Mouse (Mus musculus): ENCODE data around the gene Oas1a.
"Not testable (repeated sequence)": the region's sequence is repeated elsewhere in the genome, so short reads cannot be mapped to it uniquely, and the experiment has no call there.

Gene Oas1a

GRCm38 (mm10) chr5:120892243-120892660 lies 15.1 kb downstream of the Oas1a start:
- no peak for DNase-seq

- DNase-seq: not testable (repeated sequence)
Measured at GRCm38 (mm10) chr5:120891566-120892242, 15.6 kb downstream of the Oas1a start.

DNA sequence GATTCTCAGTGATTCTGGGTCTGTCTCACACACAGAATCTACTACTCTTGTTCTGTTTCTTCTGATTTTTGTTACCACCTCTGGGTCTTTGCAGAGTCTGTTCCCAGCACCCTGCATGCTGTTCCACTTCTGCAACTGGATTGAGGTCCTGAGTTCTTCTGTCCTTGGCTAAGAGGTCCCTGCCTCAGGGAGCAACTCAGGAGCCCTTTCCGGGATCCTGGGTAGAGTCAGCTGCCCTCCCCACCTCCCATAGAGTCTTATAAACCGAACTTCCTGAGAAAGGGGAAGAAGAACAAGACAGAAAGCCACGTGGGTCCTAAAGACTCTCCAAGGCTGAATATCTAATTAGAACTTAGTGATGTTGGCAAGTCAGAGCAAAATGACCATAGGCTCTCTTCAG lies 16.3 kb downstream of the Oas1a start:
- no peak for DNase-seq

GRCm38 (mm10) chr5:120890026-120890425 lies 17.3 kb downstream of the Oas1a start:
- DNase-seq: no peak

GRCm38 (mm10) chr5:120888294-120888815 lies 19.0 kb downstream of the Oas1a start:
- not testable (repeated sequence) for DNase-seq

DNA sequence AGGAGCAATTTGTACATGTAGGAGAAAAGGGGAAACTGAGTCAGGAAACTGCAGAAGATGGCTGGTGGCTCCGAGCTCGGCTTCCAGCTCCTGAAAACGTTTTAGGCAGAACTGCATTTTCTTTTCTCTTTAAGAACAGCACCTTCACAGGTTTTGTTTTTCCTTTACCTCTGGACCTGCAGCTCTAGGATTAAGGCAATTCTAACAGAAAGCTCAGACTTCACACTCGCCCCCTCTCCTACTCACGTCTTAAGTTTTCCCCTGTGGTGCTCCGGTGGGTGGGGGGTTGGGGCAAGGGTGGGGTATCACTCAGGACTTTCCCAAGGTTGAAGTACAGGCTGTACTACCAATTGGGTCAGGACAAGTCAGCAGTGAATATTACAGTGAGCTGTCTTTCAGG lies 19.5 kb downstream of the Oas1a start:
- no peak for DNase-seq

- not testable (repeated sequence) for DNase-seq
Measured at GRCm38 (mm10) chr5:120887413-120887812, 19.9 kb downstream of the Oas1a start, which contains the start of gene Oas1g. Oas1g (minus strand) TSS chr5:120887613.

DNA sequence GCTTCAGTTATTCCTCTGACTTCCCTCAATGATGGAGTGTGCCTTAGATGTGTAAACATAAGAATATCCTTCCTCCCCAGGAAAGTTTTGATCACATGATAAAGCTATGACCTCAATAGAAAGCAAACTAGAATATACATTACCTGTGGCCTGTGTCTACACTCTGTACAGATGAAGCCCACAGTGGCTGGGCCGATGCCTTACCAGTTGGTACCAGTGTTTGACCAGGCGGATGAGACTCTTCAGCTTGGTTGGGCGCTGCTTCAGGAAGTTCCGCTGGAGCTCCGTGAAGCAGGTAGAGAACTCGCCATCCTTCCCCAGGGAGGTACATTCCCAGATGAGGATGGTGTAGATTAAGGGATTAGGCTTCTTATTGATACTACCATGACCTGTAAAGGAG lies 25.6 kb downstream of the Oas1a start:
- not testable (repeated sequence) for DNase-seq

- DNase-seq: not testable (repeated sequence)
Measured at GRCm38 (mm10) chr5:120878803-120879202, 28.5 kb downstream of the Oas1a start.

DNA sequence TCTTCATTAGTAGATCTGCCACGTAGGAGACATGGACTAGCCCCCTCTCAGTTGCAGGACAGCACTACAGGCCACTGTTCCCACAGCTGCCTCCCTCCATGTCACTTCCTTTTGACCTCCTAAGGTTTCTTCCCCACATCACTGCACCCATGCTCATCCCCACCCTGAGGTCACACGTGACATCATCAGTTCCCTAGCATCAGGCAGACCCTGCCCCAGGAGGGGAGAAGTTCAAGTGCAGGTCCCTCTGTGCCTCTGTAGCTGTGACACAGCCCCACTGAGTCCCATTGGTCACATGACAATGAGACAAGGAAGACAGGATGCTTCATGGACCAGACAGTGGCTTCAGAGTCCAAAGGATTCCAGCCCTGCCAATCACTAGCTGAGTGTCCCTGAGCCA lies 29.9 kb downstream of the Oas1a start:
- DNase-seq: not testable (repeated sequence)

GRCm38 (mm10) chr5:120876839-120877238 lies 30.5 kb downstream of the Oas1a start:
- not testable (repeated sequence) for DNase-seq

DNA sequence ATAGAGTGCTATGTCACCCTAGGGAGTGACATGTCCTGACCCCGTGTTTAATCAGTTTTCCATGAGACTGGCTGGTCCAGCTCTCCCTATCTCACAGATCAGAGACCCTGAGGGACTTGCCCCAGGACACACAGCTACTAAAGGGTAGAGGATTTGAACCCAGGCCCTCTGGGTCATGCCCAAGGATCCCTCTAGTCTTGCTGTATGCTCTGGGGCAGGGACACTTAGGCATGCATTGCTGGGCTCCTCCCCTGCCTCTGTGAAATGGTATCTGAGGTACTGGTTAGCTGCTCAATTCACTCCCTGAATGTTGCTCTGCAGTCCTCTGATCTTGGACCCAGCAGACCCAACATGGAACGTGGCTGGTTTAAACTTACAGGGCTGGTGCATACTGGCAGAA lies 35.9 kb downstream of the Oas1a start:
- DNase-seq: no peak

DNA sequence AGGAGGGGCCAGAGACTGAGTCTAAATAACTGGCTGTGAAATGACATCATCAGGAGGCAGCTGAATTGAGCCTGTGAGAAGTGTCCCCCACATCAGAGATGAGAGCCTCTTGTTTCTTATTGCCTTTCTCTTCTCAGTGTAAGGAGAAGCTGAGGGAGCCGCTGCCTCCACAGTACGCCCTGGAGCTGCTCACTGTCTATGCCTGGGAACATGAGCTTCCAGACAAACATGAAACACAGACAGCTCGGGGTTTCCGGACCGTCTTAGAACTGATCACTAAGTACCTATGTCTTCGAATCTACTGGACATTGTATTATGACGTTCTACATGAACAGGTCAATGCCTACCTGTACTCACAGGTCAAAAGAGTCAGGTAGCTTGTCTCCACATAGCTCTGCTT lies 36.5 kb downstream of the Oas1a start:
- DNase-seq: no peak

- DNase-seq: no peak
Measured at GRCm38 (mm10) chr5:120870081-120870480, 37.2 kb downstream of the Oas1a start.

DNA sequence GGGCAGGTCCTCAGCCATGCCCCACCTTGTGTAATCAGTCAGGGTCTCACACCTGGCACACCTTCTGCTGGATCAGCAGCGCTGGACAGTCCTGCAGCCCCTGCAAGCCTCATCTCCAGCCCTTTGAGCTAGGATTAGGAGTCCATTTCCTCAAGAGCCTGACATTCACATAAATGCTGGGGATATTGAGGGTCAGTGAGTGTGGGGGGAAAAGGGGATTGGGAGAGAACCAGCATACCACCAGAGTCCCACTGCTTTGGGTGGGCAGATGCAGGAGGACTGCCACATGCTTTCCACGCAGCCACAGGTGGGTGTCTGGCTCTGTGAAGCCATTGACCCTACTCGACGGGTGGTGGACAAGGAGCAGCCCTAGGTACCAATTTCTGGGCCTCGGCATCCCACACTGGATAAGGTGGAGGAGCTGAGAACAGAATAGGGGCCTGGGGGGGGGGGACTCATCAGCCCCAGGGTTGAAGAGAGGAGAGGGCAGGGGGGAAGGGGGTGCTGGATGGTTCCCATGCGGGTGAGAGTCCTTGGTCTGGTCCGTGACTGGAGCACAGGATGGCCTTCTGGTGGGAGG lies 37.8 kb downstream of the Oas1a start:
- DNase-seq: no peak

DNA sequence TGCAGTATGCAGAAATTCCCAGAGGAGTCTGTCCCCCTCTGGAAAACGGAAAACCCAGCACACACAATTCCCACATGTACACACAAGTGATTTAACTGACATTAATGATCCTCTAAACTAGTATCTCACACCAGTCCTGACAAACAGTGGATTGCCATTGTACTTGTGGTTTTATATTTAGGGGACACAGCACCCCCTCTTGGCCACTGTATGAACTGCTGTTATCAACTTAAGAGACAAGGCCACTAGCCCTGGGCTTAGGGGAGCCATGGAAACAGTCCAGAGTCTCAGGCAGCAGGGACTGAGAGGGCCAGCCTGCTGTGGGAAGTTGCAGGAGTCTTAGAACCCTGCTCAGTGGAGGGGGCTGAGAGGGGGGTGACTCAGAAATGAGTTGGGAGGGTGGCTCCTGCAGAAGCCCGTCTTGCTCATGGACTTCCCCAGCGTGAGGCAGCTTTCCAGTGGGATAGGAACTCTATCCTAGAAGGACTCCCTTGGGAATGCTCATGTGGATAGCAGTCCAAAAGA lies 41.9 kb downstream of the Oas1a start:
- no peak for DNase-seq

GRCm38 (mm10) chr5:120861121-120861520 lies 46.2 kb downstream of the Oas1a start, which contains the start of gene Oas1h:
Oas1h (plus strand) TSS chr5:120861421.
- DNase-seq: no peak

DNA sequence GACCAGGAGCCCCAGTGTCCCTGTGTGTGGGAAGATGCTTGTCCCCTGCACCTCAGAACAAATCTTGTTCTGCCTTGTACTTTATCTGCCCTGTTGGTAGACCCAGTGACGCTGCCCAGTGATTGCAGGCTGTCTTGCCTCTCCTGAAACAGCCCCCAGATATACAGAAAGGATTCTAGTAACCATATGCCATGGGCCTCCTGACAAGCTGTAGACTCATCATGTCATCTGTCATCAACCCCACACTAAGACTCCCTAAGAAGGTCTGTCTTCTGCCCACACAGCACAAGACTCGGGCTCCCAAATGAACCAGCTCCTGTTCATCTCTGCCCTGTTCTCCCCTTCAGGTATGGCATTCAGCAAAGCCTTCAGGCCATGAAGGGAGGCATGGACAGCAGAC lies 48.1 kb downstream of the Oas1a start:
- no peak for DNase-seq

DNA sequence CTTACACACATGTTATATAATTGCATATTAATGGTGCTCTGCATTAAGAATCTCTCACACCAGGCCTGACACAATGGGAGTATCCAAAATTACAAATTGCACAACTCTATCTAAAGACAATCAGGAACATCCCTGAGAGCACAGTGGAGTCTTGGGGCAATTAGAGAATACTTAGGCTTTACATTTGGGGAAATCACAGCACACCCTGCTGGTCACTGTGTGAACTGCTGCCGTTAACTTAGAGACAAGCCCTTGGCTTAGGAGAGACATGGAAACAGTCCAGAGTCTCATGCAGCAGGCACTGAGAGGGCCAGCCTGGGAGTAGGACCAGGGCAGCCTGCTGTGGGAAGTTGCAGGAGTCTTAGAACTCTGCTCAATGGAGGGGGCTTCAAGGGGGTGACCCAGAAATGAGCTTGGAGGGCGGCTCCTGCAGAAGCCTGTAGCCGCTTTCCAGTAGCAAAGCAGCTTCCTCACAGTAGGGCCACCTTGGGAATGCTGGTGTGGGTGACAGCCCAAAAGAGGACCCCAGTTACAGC lies 57.7 kb downstream of the Oas1a start:
- DNase-seq: peak; percentile 23 to 30

- DNase-seq: no peak
Measured at GRCm38 (mm10) chr5:120847067-120847466, 60.3 kb downstream of the Oas1a start, which contains the start of gene Oas1f. Oas1f (plus strand) TSS chr5:120847367.
